Comparison of ENCODE assay signal across 15 mouse cellular contexts in genomic region chr13:54577652-54578507, GRCm38 (mm10). TPM values are rescaled to one million over a fixed set of nuclear protein-coding genes. Genes with fewer than 3 reads are reported as not detected.
DNase-seq lines count a peak whose midpoint lies in the region; ATAC-seq lines count a peak whose summit lies in the region.
"Had no signal": no experiment of that assay in that cellular context is flagged by ENCODE, and none has a peak within 500 bp of the region (broad histone marks: within the 10 kb centered on the region; RNA-seq: fewer than 3 reads in every experiment).

No protein-coding gene starts in this region.

- no peak overlapping the region for H3K27ac ChIP-seq in forebrain, embryonic 10.5 days
- no peak overlapping the region for H3K27ac ChIP-seq in forebrain, embryonic 11.5 days (ENCODE audit: low read depth, low read length)
- H3K27ac ChIP-seq in midbrain, embryonic 13.5 days: no peak overlapping the region
- H3K27ac ChIP-seq in midbrain, embryonic 10.5 days (replicated peaks): no peak overlapping the region
- H3K27ac ChIP-seq in liver, embryonic 16.5 days (ENCODE audit: low read length): 0 out of 2 replicates have a peak overlapping the region, but pooled peaks have one; percentile 7
- H3K27ac ChIP-seq: embryonic facial prominence, embryonic 15.5 days; heart, embryonic 15.5 days; liver, embryonic 13.5 days had no signal

- H3K4me3 ChIP-seq in forebrain, embryonic 10.5 days: peak overlapping the region; percentile 16
- H3K4me3 ChIP-seq in forebrain, embryonic 11.5 days (ENCODE audit: low read depth, low read length): no peak overlapping the region
- no peak overlapping the region for H3K4me3 ChIP-seq in midbrain, embryonic 13.5 days (replicated peaks)
- no peak overlapping the region for H3K4me3 ChIP-seq in midbrain, embryonic 10.5 days
- H3K4me3 ChIP-seq in liver, embryonic 16.5 days (ENCODE audit: low read depth, low read length): no peak overlapping the region
- H3K4me3 ChIP-seq: embryonic facial prominence, embryonic 15.5 days; heart, embryonic 15.5 days; liver, embryonic 13.5 days had no signal

- 88% methylated on average over 21 of the region's 21 CpGs for WGBS in forebrain, embryonic 10.5 days
- 89% methylated on average over 21 of the region's 21 CpGs for WGBS in forebrain, embryonic 11.5 days
- 88% methylated on average over 21 of the region's 21 CpGs for WGBS in midbrain, embryonic 13.5 days
- WGBS in midbrain, embryonic 10.5 days: 86% methylated on average over 21 of the region's 21 CpGs
- WGBS in liver, embryonic 16.5 days (ENCODE audit: insufficient replicate concordance): 53% methylated on average over 21 of the region's 21 CpGs

- no peak for ATAC-seq in forebrain, embryonic 11.5 days (replicated peaks; ENCODE audit: low FRiP score)
- no peak for ATAC-seq in midbrain, embryonic 13.5 days
- no peak for ATAC-seq in liver, embryonic 16.5 days (ENCODE audit: low read depth)
- ATAC-seq: Patski had no signal

- no peak for DNase-seq in forebrain, embryonic 10.5 days (ENCODE audit: extremely low spot score, low spot score)
- DNase-seq in forebrain, embryonic 11.5 days (ENCODE audit: low spot score): no peak
- DNase-seq in midbrain, embryonic 10.5 days (ENCODE audit: low spot score): no peak
- DNase-seq in spleen, postnatal 4 days (ENCODE audit: low spot score in 2 of 2): peak; percentile 33 to 74
- no peak for DNase-seq in layer of hippocampus, adult 9-10 months (ENCODE audit: low spot score)
- DNase-seq in kidney, adult 18-20 months: no peak
- DNase-seq: adrenal gland, postnatal 25 days; cerebellum, adult 9-11 months; kidney, adult 11 months; liver, embryonic 13.5 days had no signal

- peaks cover 34% of the 10 kb centered on the region for H3K4me1 ChIP-seq in forebrain, embryonic 10.5 days
- H3K4me1 ChIP-seq in forebrain, embryonic 11.5 days (replicated peaks; ENCODE audit: control insufficient read depth, insufficient read depth, low read length): peaks cover 4% of the 10 kb centered on the region; the same call in 1 of the 2 replicates
- H3K4me1 ChIP-seq in midbrain, embryonic 13.5 days (replicated peaks): peaks cover 36% of the 10 kb centered on the region
- peaks cover 35% of the 10 kb centered on the region for H3K4me1 ChIP-seq in midbrain, embryonic 10.5 days
- peaks cover 16% of the 10 kb centered on the region for H3K4me1 ChIP-seq in liver, embryonic 16.5 days (ENCODE audit: control insufficient read depth, low read depth, low read length)

- H3K4me2 ChIP-seq in forebrain, embryonic 11.5 days (ENCODE audit: low read depth, low read length, severe bottlenecking): no peak overlapping the region
- no peak overlapping the region; the same call in 1 of the 2 replicates for H3K4me2 ChIP-seq in midbrain, embryonic 13.5 days (replicated peaks)
- H3K4me2 ChIP-seq in liver, embryonic 16.5 days (ENCODE audit: low read depth, low read length): no peak overlapping the region
- H3K4me2 ChIP-seq: embryonic facial prominence, embryonic 15.5 days; heart, embryonic 15.5 days; liver, embryonic 13.5 days had no signal

- no peak overlapping the region for H3K9ac ChIP-seq in forebrain, embryonic 11.5 days (ENCODE audit: low read length)
- H3K9ac ChIP-seq in midbrain, embryonic 13.5 days (replicated peaks): peak overlapping the region; percentile 33
- no peak overlapping the region for H3K9ac ChIP-seq in liver, embryonic 16.5 days (ENCODE audit: low read depth, low read length)
- H3K9ac ChIP-seq: embryonic facial prominence, embryonic 15.5 days; heart, embryonic 15.5 days; liver, embryonic 13.5 days had no signal

- H3K27me3 ChIP-seq in forebrain, embryonic 10.5 days (ENCODE audit: poor library complexity, severe bottlenecking): peaks cover 16% of the 10 kb centered on the region
- no peaks in the 10 kb centered on the region for H3K27me3 ChIP-seq in forebrain, embryonic 11.5 days (ENCODE audit: control insufficient read depth, insufficient read depth, low read length)
- peaks cover 6% of the 10 kb centered on the region; the same call in 1 of the 2 replicates for H3K27me3 ChIP-seq in midbrain, embryonic 13.5 days
- peaks cover 16% of the 10 kb centered on the region for H3K27me3 ChIP-seq in midbrain, embryonic 10.5 days (ENCODE audit: low read depth, poor library complexity, severe bottlenecking)
- no peaks in the 10 kb centered on the region for H3K27me3 ChIP-seq in liver, embryonic 16.5 days (ENCODE audit: control insufficient read depth, insufficient read depth, low read depth, low read length)
- H3K27me3 ChIP-seq: embryonic facial prominence, embryonic 15.5 days; heart, embryonic 15.5 days; liver, embryonic 13.5 days; Patski had no signal

- H3K9me3 ChIP-seq in forebrain, embryonic 10.5 days: no peaks in the 10 kb centered on the region
- H3K9me3 ChIP-seq in forebrain, embryonic 11.5 days (ENCODE audit: control insufficient read depth, low read length): no peaks in the 10 kb centered on the region
- H3K9me3 ChIP-seq in midbrain, embryonic 13.5 days: no peaks in the 10 kb centered on the region
- H3K9me3 ChIP-seq in midbrain, embryonic 10.5 days (replicated peaks): no peaks in the 10 kb centered on the region
- H3K9me3 ChIP-seq in liver, embryonic 16.5 days (replicated peaks; ENCODE audit: control insufficient read depth, low read length): no peaks in the 10 kb centered on the region
- H3K9me3 ChIP-seq: embryonic facial prominence, embryonic 15.5 days; heart, embryonic 15.5 days; liver, embryonic 13.5 days had no signal

- peaks cover 69% of the 10 kb centered on the region for H3K36me3 ChIP-seq in forebrain, embryonic 10.5 days (replicated peaks)
- no peaks in the 10 kb centered on the region; the same call in 1 of the 2 replicates for H3K36me3 ChIP-seq in forebrain, embryonic 11.5 days (ENCODE audit: control insufficient read depth, insufficient read depth, low read length)
- peaks cover 62% of the 10 kb centered on the region for H3K36me3 ChIP-seq in midbrain, embryonic 13.5 days
- peaks cover 66% of the 10 kb centered on the region for H3K36me3 ChIP-seq in midbrain, embryonic 10.5 days
- 0 out of 2 replicates have a peak, but pooled peaks cover under 1% of the 10 kb centered on the region for H3K36me3 ChIP-seq in liver, embryonic 16.5 days (ENCODE audit: control insufficient read depth, insufficient read depth)

RNA-seq across cellular contexts. Expression of gene Arl10, which starts 3.1 kb away (rescaled TPM):
- polyA plus RNA-seq in forebrain, embryonic 10.5 days (2016; fragmentation: Nextera tagmentation; extraction: Ambion mirVana): 23.3 and 26.5 TPM in 2 replicates
- polyA plus RNA-seq in forebrain, embryonic 11.5 days (2014; fragmentation: Nextera tagmentation; extraction: Ambion mirVana): 26.4 and 30.3 TPM in 2 replicates
- 76.0 and 84.9 TPM in 2 replicates for polyA plus RNA-seq in midbrain, embryonic 13.5 days (2015; fragmentation: Nextera tagmentation; extraction: Ambion mirVana)
- 28.6 and 29.7 TPM in 2 replicates for polyA plus RNA-seq in midbrain, embryonic 10.5 days (2016; fragmentation: Nextera tagmentation; extraction: Ambion mirVana)
- 7.6 and 8.4 TPM in 2 replicates for polyA plus RNA-seq in liver, embryonic 16.5 days (2015; fragmentation: Nextera tagmentation; extraction: Ambion mirVana)

RNA-seq across cellular contexts. Expression of gene Nop16, which starts 12.0 kb away (rescaled TPM):
- 99.8 and 111 TPM in 2 replicates for polyA plus RNA-seq in forebrain, embryonic 10.5 days (2016; fragmentation: Nextera tagmentation; extraction: Ambion mirVana)
- 71.1 and 78.9 TPM in 2 replicates for polyA plus RNA-seq in forebrain, embryonic 11.5 days (2014; fragmentation: Nextera tagmentation; extraction: Ambion mirVana)
- polyA plus RNA-seq in midbrain, embryonic 13.5 days (2015; fragmentation: Nextera tagmentation; extraction: Ambion mirVana): 51.2 and 53.2 TPM in 2 replicates
- 89.7 and 105 TPM in 2 replicates for polyA plus RNA-seq in midbrain, embryonic 10.5 days (2016; fragmentation: Nextera tagmentation; extraction: Ambion mirVana)
- polyA plus RNA-seq in liver, embryonic 16.5 days (2015; fragmentation: Nextera tagmentation; extraction: Ambion mirVana): 37.9 and 41.0 TPM in 2 replicates

RNA-seq across cellular contexts. Expression of gene Higd2a, which starts 12.1 kb away (rescaled TPM):
- polyA plus RNA-seq in forebrain, embryonic 10.5 days (2016; fragmentation: Nextera tagmentation; extraction: Ambion mirVana): 143 and 144 TPM in 2 replicates
- 144 and 150 TPM in 2 replicates for polyA plus RNA-seq in forebrain, embryonic 11.5 days (2014; fragmentation: Nextera tagmentation; extraction: Ambion mirVana)
- polyA plus RNA-seq in midbrain, embryonic 13.5 days (2015; fragmentation: Nextera tagmentation; extraction: Ambion mirVana): 212 and 224 TPM in 2 replicates
- polyA plus RNA-seq in midbrain, embryonic 10.5 days (2016; fragmentation: Nextera tagmentation; extraction: Ambion mirVana): 155 and 156 TPM in 2 replicates
- 102 and 108 TPM in 2 replicates for polyA plus RNA-seq in liver, embryonic 16.5 days (2015; fragmentation: Nextera tagmentation; extraction: Ambion mirVana)

RNA-seq across cellular contexts. Expression of gene 4833439L19Rik, which starts 12.6 kb away (rescaled TPM):
- polyA plus RNA-seq in forebrain, embryonic 10.5 days (2016; fragmentation: Nextera tagmentation; extraction: Ambion mirVana): 201 and 202 TPM in 2 replicates
- polyA plus RNA-seq in forebrain, embryonic 11.5 days (2014; fragmentation: Nextera tagmentation; extraction: Ambion mirVana): 250 and 259 TPM in 2 replicates
- 269 and 271 TPM in 2 replicates for polyA plus RNA-seq in midbrain, embryonic 13.5 days (2015; fragmentation: Nextera tagmentation; extraction: Ambion mirVana)
- polyA plus RNA-seq in midbrain, embryonic 10.5 days (2016; fragmentation: Nextera tagmentation; extraction: Ambion mirVana): 215 and 266 TPM in 2 replicates
- 47.7 and 50.2 TPM in 2 replicates for polyA plus RNA-seq in liver, embryonic 16.5 days (2015; fragmentation: Nextera tagmentation; extraction: Ambion mirVana)

RNA-seq across cellular contexts. Expression of gene Cltb, which starts 33.3 kb away (rescaled TPM):
- 12.4 and 15.3 TPM in 2 replicates for polyA plus RNA-seq in forebrain, embryonic 10.5 days (2016; fragmentation: Nextera tagmentation; extraction: Ambion mirVana)
- 20.0 TPM in 2 replicates for polyA plus RNA-seq in forebrain, embryonic 11.5 days (2014; fragmentation: Nextera tagmentation; extraction: Ambion mirVana)
- polyA plus RNA-seq in midbrain, embryonic 13.5 days (2015; fragmentation: Nextera tagmentation; extraction: Ambion mirVana): 84.2 and 91.1 TPM in 2 replicates
- polyA plus RNA-seq in midbrain, embryonic 10.5 days (2016; fragmentation: Nextera tagmentation; extraction: Ambion mirVana): 18.7 and 24.3 TPM in 2 replicates
- polyA plus RNA-seq in liver, embryonic 16.5 days (2015; fragmentation: Nextera tagmentation; extraction: Ambion mirVana): 30.8 and 33.2 TPM in 2 replicates

Comparison
In these comparisons a context has a peak if more than half of its experiments do, and no peak if none do; other contexts are left out.
1. DNase-seq: peak in spleen, postnatal 4 days (2 of 2); none in forebrain, embryonic 10.5 days (single experiment), forebrain, embryonic 11.5 days (single experiment), midbrain, embryonic 10.5 days (single experiment), layer of hippocampus, adult 9-10 months (single experiment) and kidney, adult 18-20 months (single experiment).